Mouse (Mus musculus): Measurements from ENCODE around the gene Fkbp5. TPM values are rescaled to one million over a fixed set of nuclear protein-coding genes. Genes with fewer than 3 reads are reported as not detected.

The Fkbp5 gene
- polyA plus RNA-seq, 1 experiment from 2014 or later = 27.3 TPM

DNA sequence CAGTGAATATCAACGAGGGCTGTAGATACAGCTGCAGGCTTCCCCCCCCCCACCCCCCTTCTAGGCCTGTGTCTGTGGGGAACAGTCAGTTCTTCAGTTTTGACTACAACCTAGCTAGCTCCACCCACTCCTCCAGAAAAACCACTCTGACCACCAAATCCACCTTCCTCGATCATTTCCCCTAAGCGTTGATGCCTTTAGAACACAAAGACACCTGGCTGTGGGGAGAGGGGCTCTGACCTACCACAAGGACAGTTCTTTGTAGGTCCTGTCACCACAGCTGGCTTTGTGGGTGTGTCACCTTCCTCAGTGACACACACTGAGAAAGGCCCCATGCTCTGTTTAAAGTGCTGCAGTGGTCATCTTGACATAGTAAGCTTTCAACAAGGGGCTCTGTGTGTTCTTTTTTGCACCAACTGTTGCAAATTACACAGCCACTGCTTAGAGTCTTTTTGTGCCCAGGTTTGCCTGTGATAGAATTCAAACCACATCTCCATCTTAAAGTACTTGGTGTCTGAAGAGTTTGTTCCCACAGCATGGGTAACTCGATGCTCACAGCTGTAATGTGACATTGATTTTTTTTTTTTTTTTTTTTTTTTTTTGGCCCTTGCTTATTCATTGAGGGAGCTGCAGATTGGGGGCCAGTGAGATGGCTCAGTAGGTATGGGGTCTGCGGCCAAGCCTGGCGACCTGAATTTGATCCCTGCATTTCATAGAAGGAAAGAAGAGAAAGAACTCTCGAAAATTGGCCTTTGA, 28.9 kb downstream of the Fkbp5 start:
- no peak overlapping the region for H3K9ac ChIP-seq
- ATAC-seq (ENCODE audit: low FRiP score, low read depth) = no peak
- H3K27me3 ChIP-seq = no peaks in the 10 kb centered on the region
- no peak overlapping the region for H3K4me3 ChIP-seq
- H3K36me3 ChIP-seq = no peaks in the 10 kb centered on the region
- 0 out of 2 replicates have a peak overlapping the region, but pooled peaks have one; percentile 10 for H3K27ac ChIP-seq
- H3K4me2 ChIP-seq (replicated peaks) = no peak overlapping the region
- WGBS = 65% methylated on average over 7 of the region's 7 CpGs
- H3K4me1 ChIP-seq = peaks cover 13% of the 10 kb centered on the region
- H3K9me3 ChIP-seq = no peaks in the 10 kb centered on the region

DNA sequence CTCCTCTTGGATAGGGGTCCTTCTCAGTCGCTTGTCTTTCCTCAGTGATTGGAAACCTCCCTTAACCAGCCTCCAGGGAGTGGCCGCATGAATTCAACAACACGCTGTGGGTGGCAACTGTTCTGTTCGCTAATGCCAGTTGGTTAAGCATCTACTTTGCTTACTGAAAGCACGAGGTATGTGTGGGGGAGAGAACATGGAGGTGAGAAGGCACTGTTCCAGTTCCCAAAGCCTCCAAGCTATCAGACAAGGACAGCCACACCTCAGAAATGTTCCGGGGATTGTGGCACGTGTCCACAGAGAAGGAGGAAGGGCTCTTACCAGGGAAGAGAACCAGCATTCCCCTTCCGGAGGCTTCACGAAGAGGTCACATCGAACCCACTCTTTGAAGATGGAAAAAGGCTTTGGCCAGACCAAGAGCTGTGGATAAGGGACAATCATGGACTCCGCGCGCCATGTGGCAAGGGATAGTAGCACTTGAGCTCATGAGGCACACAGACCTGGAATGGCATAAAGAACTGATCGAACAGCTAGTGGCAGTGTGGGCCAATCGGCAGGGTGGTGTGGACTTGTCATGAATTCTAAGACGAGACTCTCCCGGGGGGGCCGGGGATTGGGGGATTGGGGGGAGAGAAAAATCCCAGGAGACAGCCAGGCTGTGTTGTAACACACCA, 29.6 kb downstream of the Fkbp5 start:
- Histone ChIP-seq H3K9ac (no peak overlapping the region), H3K27me3 (no peaks in the 10 kb centered on the region), H3K4me1 (peaks cover 13% of the 10 kb centered on the region), H3K27ac (no peak overlapping the region), H3K36me3 (no peaks in the 10 kb centered on the region), H3K4me3 (no peak overlapping the region), H3K9me3 (no peaks in the 10 kb centered on the region), H3K4me2 (replicated peaks) (no peak overlapping the region)
- 93% methylated on average over 18 of the region's 18 CpGs for WGBS
- ATAC-seq (ENCODE audit: low FRiP score, low read depth) = no peak

DNA sequence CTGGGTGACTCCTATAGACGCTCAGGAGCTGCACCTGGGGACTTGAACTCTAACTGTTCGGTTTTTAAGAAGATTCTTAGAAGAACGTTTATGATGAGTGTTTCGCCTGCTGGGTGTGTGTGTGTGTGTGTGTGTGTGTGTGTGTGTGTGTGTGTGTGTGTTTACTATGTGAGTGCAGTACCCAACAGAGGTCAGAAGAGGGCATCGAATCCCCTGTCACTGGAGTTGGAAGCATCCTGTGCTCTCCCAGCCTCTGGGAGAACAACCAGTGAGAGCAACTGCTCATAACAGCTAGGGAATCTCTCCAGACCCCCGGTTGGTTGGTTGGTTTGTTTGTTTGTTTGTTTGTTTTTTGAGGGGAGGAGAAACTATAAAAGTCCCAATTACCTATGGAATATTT, 30.6 kb downstream of the Fkbp5 start:
- no peaks in the 10 kb centered on the region for H3K27me3 ChIP-seq
- H3K36me3 ChIP-seq = no peaks in the 10 kb centered on the region
- 0 out of 2 replicates have a peak overlapping the region, but pooled peaks have one; percentile 86 for H3K4me3 ChIP-seq
- 64% methylated on average over 6 of the region's 6 CpGs for WGBS
- peaks cover 13% of the 10 kb centered on the region for H3K4me1 ChIP-seq
- H3K9ac ChIP-seq = no peak overlapping the region
- peak overlapping the region; percentile 69 for H3K4me2 ChIP-seq (replicated peaks)
- no peak for ATAC-seq (ENCODE audit: low FRiP score, low read depth)
- no peaks in the 10 kb centered on the region for H3K9me3 ChIP-seq
- H3K27ac ChIP-seq = no peak overlapping the region

DNA sequence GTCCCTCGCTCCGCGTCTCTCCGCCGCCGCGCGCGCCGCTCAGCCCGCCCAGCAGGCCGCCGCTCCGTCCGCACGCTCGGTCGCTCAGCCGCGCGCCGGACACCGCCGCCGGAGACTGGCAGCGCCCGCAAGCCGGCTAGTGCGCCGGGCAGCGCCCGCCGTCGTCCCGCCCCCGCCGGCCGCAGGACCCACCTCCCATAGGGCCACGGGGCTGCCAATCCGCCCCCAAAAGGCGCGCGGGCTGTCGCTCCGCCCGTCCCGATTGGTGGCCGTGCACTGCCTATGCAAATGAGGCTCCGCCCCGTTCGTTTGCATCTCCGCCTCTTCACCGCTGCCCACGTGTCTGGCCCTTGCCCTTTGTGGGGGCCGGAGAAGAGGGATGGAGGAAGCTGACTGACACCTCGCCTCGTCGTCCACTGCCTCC, 31.3 kb downstream of the Fkbp5 start:
- ATAC-seq (ENCODE audit: low FRiP score, low read depth) = peak; percentile 98
- 0% methylated on average over 40 of the region's 58 CpGs for WGBS
- Histone ChIP-seq H3K27ac (peak overlapping the region; percentile 79; the same call in 1 of the 2 replicates), H3K36me3 (no peaks in the 10 kb centered on the region), H3K4me1 (peaks cover 13% of the 10 kb centered on the region), H3K4me3 (peak overlapping the region; percentile 86), H3K27me3 (no peaks in the 10 kb centered on the region), H3K4me2 (replicated peaks) (peak overlapping the region; percentile 69), H3K9ac (peak overlapping the region; percentile 84), H3K9me3 (no peaks in the 10 kb centered on the region)

DNA sequence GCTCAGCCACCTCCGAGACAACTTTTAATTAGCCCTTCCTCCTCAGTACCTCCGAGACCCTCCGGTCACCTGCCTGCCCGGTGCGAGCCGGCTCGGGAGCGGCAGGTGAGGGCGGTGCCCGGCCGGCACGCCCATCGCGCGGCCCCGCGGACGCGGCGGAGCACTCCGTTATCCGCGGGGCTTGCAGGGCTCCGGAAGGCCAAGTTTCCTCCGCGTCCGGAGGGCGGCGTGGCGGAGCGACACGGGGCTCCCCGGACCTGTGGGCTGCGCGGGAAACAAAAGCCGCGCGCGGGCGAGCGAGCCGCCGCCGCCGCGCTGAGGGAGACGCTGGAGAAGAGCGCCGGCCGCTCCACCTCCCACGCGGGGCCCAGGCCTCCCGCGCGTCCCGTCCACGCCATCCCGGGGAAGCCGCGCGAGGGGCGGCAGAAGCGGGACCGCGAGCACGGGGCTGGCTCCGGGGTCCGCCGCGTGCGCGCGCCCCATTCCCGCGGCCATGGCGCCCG, 31.8 kb downstream of the Fkbp5 start:
- H3K4me2 ChIP-seq (replicated peaks) = peak overlapping the region; percentile 69
- H3K27ac ChIP-seq = peak overlapping the region; percentile 79; the same call in 1 of the 2 replicates
- H3K27me3 ChIP-seq = no peaks in the 10 kb centered on the region
- ATAC-seq (ENCODE audit: low FRiP score, low read depth) = no peak; the same call in 1 of the 2 replicates
- no peaks in the 10 kb centered on the region for H3K36me3 ChIP-seq
- WGBS = under 1% methylated on average over 73 of the region's 77 CpGs
- H3K9me3 ChIP-seq = no peaks in the 10 kb centered on the region
- H3K4me1 ChIP-seq = peaks cover 13% of the 10 kb centered on the region
- peak overlapping the region; percentile 86 for H3K4me3 ChIP-seq
- H3K9ac ChIP-seq = peak overlapping the region; percentile 84

DNA sequence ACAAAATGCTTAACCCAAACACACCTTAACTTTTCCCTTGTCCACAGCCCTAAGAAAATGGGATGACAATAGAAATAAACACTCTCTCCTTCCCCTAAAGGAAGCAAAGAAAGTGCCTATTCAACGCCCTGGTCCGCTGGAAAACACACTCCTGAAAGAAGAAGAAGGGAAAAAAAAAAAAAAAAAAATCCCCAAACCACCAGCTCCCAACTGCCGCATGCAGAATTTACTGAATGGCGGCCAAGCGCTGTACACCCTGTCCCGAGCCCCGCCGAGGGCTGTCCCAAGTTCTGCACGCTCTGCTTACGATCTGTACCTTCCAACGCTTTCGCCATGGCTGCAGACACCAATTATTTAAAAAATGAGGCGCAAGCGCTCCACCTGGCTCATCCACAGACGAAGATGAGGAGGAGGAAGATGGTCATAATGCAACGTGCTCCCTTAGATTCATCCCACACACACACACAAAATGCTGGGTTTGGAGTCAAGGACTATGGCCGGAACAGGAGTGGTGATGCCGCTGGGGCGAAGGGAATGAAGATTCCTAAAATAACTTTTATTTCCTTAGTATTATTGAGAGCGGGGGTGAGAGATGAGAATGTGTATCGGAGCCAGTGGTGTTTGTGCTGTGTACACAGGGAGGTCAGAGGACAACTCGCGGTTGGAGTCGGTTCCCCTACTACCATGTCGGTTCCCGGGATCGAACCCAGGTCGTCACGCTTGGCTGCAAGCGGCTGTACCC, 32.5 kb downstream of the Fkbp5 start:
- Histone ChIP-seq H3K4me3 (peak overlapping the region; percentile 86), H3K9ac (peak overlapping the region; percentile 84), H3K9me3 (no peaks in the 10 kb centered on the region), H3K4me1 (peaks cover 13% of the 10 kb centered on the region), H3K27ac (peak overlapping the region; percentile 79; the same call in 1 of the 2 replicates), H3K36me3 (no peaks in the 10 kb centered on the region), H3K4me2 (replicated peaks) (peak overlapping the region; percentile 69), H3K27me3 (no peaks in the 10 kb centered on the region)
- 8% methylated on average over 30 of the region's 30 CpGs for WGBS
- ATAC-seq (ENCODE audit: low FRiP score, low read depth) = 0 out of 2 replicates have a peak, but pooled peaks have one; percentile 16

DNA sequence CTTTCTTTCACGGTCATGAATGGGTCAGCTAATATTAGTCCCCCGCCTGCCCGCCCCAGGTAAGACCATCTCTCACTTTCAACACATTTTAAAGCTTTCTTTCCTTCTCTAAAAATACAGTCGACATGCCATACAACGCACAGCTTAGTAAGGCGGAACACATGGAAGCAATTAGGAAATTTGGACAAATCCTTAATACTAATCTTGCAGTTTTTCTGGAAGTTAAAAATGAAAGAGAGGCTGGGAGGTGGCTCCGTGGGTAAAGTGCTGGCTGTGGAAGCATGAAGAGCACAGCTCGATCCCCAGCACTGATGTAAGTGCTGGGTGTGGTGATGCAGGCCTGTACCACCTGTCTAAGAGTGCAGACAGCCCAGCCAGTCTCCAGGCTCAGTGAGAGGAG, 39.9 kb downstream of the Fkbp5 start:
- 0 out of 2 replicates have a peak overlapping the region, but pooled peaks have one; percentile 25 for H3K4me2 ChIP-seq (replicated peaks)
- no peaks in the 10 kb centered on the region for H3K36me3 ChIP-seq
- no peaks in the 10 kb centered on the region for H3K9me3 ChIP-seq
- H3K4me1 ChIP-seq = peaks cover 13% of the 10 kb centered on the region
- no peak overlapping the region for H3K27ac ChIP-seq
- H3K9ac ChIP-seq = peak overlapping the region; percentile 48; the same call in 1 of the 2 replicates
- no peak for ATAC-seq (ENCODE audit: low FRiP score, low read depth)
- 37% methylated on average over 8 of the region's 8 CpGs for WGBS
- H3K4me3 ChIP-seq = no peak overlapping the region
- H3K27me3 ChIP-seq = no peaks in the 10 kb centered on the region

DNA sequence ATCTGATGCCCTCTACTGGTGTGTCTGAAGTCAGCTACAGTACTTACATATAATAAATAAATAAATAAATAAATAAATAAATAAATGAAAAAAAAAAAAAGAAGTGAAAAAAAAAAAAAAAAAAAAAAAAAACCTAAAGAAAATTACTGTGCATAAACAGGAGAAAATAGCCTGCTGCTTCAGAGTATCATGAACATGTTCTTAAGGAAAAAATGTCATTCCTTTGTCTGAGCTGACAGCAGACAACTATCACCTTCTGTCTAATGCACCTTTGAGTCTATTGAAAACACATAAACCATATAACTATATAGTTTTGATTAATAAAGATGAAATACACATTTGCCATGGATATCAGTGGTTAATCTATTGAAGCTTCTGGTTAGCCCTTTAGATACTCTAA, 40.9 kb downstream of the Fkbp5 start:
- no peak for ATAC-seq (ENCODE audit: low FRiP score, low read depth)
- H3K36me3 ChIP-seq = no peaks in the 10 kb centered on the region
- H3K4me1 ChIP-seq = peaks cover 13% of the 10 kb centered on the region
- no peak overlapping the region for H3K4me3 ChIP-seq
- no peak overlapping the region for H3K4me2 ChIP-seq (replicated peaks)
- no peaks in the 10 kb centered on the region for H3K27me3 ChIP-seq
- H3K9me3 ChIP-seq = no peaks in the 10 kb centered on the region
- H3K27ac ChIP-seq = no peak overlapping the region
- H3K9ac ChIP-seq = no peak overlapping the region

DNA sequence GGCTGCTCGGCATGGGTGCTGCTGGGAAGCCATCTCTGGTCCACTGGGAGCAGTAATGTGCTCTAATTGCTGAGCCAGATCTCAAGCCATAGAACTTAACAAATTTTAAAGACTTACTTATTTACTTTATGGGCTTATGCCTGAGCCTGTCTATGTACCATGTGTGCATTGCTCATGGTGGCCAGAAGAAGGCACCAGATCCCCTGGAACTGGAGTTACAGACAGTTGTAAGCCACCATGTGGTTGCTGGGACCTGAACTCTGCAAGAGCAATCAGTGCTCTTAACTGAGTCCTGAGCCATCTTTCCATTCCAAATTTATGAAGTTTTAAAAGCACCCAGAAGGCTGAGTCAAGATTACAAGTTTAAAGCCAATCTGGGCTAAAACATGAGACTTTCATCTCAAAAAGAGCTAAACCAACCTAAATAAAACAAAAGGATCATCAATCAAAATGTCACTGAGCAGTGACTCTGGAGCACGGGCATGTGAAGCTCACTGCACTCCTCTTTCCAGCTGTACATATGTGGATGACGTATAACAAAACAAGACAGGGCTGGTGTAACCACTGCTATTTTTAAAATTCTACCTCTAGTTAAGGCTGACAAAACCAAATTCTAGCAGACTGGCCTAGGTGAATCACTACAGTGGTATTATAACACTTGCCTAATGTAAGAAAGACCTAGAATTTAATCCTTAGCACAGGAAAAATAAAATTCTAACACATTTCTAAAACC, 41.6 kb downstream of the Fkbp5 start:
- Histone ChIP-seq H3K27me3 (no peaks in the 10 kb centered on the region), H3K4me1 (peaks cover 16% of the 10 kb centered on the region), H3K9ac (no peak overlapping the region), H3K27ac (no peak overlapping the region), H3K9me3 (no peaks in the 10 kb centered on the region), H3K36me3 (no peaks in the 10 kb centered on the region), H3K4me2 (replicated peaks) (no peak overlapping the region), H3K4me3 (no peak overlapping the region)
- no peak for ATAC-seq (ENCODE audit: low FRiP score, low read depth)
- 57% methylated on average over 3 of the region's 3 CpGs for WGBS

DNA sequence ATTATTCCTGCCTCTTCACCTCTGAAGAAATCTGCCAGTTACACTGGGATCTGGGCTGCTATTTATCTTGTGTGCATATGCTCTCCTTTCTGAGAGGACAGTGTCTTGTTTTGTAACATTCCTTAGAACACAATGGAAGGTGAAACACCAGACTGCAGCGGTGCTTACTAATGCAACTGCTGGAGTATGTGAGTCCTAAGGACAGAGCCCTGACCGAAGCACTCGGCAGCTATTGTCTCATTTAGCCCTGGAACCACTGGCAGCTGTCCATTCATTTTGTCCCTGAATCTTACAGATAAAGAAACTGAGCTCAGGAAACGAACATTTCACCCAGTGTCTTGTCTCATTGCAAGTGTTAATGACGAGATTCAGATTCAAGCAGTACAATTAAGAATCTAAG, 44.6 kb downstream of the Fkbp5 start:
- Histone ChIP-seq H3K4me1 (peaks cover 14% of the 10 kb centered on the region), H3K4me3 (no peak overlapping the region), H3K9ac (no peak overlapping the region), H3K4me2 (replicated peaks) (no peak overlapping the region), H3K27me3 (no peaks in the 10 kb centered on the region), H3K9me3 (no peaks in the 10 kb centered on the region), H3K36me3 (no peaks in the 10 kb centered on the region), H3K27ac (no peak overlapping the region)
- 87% methylated on average over 5 of the region's 5 CpGs for WGBS
- no peak for ATAC-seq (ENCODE audit: low FRiP score, low read depth)

DNA sequence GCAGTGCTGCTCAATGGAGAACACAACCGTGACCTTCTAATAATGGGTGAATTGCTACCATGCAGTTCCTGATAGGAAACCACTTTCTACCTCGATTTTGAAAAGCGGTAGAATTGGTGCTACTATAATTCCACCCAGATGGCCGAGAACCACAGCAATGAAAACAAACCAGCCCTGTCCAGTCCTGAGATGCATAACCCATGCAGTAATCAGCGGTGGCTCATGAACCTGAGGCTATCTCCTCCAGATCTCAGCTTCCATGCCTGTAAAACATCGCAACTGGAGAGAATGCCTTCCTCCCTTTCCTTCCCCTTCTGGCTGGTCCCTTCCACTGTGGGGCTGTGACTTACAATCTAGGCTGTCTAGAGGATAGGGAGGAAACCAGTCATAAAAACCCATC, 46.5 kb downstream of the Fkbp5 start:
- no peaks in the 10 kb centered on the region for H3K27me3 ChIP-seq
- 57% methylated on average over 6 of the region's 6 CpGs for WGBS

More for the DNA sequence above, 46.5 kb downstream of the Fkbp5 start:
- Histone ChIP-seq H3K36me3 (no peaks in the 10 kb centered on the region), H3K9me3 (no peaks in the 10 kb centered on the region), H3K9ac (no peak overlapping the region), H3K4me2 (replicated peaks) (no peak overlapping the region), H3K4me3 (no peak overlapping the region), H3K27ac (no peak overlapping the region), H3K4me1 (peaks cover 5% of the 10 kb centered on the region)
- no peak for ATAC-seq (ENCODE audit: low FRiP score, low read depth)

All from limb, embryonic 13.5 days (tissue).